Mouse (Mus musculus) liver, embryonic 15.5 days (tissue): ENCODE data around the gene Trim47. TPM values are rescaled to one million over a fixed set of nuclear protein-coding genes. Genes with fewer than 3 reads are reported as not detected.
A peak's percentile ranks its signal among the peaks of the same experiment; 100 is the strongest.
"Not testable (repeated sequence)": the region's sequence is repeated elsewhere in the genome, so short reads cannot be mapped to it uniquely, and the experiment has no call there.

Experiments used
- ATAC-seq: fragments of 200-750 bp; cut with Nextera tagmentation; 2 replicates; pipeline ENCODE4 v1.8.0; 2017; ENCODE audit warnings: moderate number of reproducible peaks, mild to moderate bottlenecking, moderate library complexity; ENCODE audit not compliant: insufficient read depth
- H3K27ac ChIP-seq: fragments of 300-500 bp; sonication (generic); replicated peaks from 2 replicates; pipeline ENCODE4 v1.5.1; 2015; ENCODE audit warnings: mild to moderate bottlenecking, inconsistent platforms
- H3K27me3 ChIP-seq: fragments of 300-500 bp; sonication (generic); 2 replicates; pipeline ENCODE4 v1.6.1; 2015; ENCODE audit warnings: mild to moderate bottlenecking, inconsistent platforms
- H3K36me3 ChIP-seq: fragments of 300-500 bp; sonication (generic); replicated peaks from 2 replicates; pipeline ENCODE4 v1.6.1; 2015; ENCODE audit warnings: moderate library complexity, mild to moderate bottlenecking, inconsistent platforms
- H3K4me1 ChIP-seq: fragments of 300-500 bp; sonication (generic); replicated peaks from 2 replicates; pipeline ENCODE4 v1.6.1; 2015; ENCODE audit warnings: inconsistent platforms
- H3K4me2 ChIP-seq: fragments of 300-500 bp; sonication (generic); 2 replicates; pipeline ENCODE4 v1.6.1; 2015; ENCODE audit warnings: moderate library complexity, mild to moderate bottlenecking, inconsistent platforms
- H3K4me3 ChIP-seq: fragments of 300-500 bp; sonication (generic); replicated peaks from 2 replicates; pipeline ENCODE4 v1.5.1; 2015; ENCODE audit warnings: mild to moderate bottlenecking, inconsistent platforms
- H3K9ac ChIP-seq: fragments of 300-500 bp; sonication (generic); 2 replicates; pipeline ENCODE4 v1.6.1; 2015; ENCODE audit warnings: moderate library complexity, mild to moderate bottlenecking, inconsistent platforms
- H3K9me3 ChIP-seq: fragments of 300-500 bp; sonication (generic); replicated peaks from 2 replicates; pipeline ENCODE4 v1.6.1; 2016; ENCODE audit warnings: inconsistent platforms
- WGBS: fragments of 180-500 bp; shearing (Covaris S2); methylation state at CpG from one replicate; pipeline ENCODE4 v1.1.7; 2015; ENCODE audit warnings: mixed read lengths; ENCODE audit not compliant: insufficient replicate concordance; 5-methylcytosine and 5-hydroxymethylcytosine counted together
- polyA plus RNA-seq: library from polyadenylated mRNA; unstranded; fragments of >200 nt; fragmentation: Nextera tagmentation; extraction: Ambion mirVana; gene quantifications from 2 replicates; pipeline ENCODE4 v1.2.1, GENCODE M21; 2015

The Trim47 gene
- polyA plus RNA-seq, 1 experiment from 2014 or later: 5.4 TPM

GRCm38 (mm10) chr11:116134171-116134570, 7.2 kb upstream of the Trim47 start:
- Histone ChIP-seq H3K4me1 (peaks cover 52% of the 10 kb centered on the region), H3K27ac (no peak overlapping the region), H3K27me3 (no peaks in the 10 kb centered on the region), H3K9me3 (no peaks in the 10 kb centered on the region), H3K4me2 (no peak overlapping the region), H3K9ac (no peak overlapping the region), H3K36me3 (peaks cover 33% of the 10 kb centered on the region; the same call in 1 of the 2 replicates), H3K4me3 (no peak overlapping the region)
- no peak for ATAC-seq
- 78% methylated on average over 10 of the region's 10 CpGs for WGBS

DNA sequence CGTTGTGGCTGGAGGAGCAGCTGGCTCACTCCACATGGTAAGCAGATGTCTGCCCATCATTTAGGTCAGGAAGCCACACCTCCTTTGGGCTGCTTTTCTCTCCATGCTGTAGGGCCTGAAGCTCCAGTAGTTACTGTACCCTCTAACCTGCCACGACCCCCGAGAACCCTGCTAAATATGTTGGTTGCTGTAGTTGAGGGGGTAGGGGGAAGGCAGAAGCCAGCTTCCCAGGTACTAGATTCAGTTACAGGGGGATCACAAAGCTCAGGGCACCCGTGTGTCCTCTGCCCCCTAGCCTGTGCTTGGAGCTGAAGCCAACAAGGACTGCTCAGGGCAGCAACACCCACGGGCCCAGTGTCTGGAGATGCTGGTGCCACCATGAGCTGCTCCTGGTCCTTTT, 6.5 kb upstream of the Trim47 start:
- WGBS: 62% methylated on average over 5 of the region's 5 CpGs
- no peak overlapping the region for H3K4me2 ChIP-seq
- no peak overlapping the region for H3K9ac ChIP-seq
- no peak overlapping the region for H3K4me3 ChIP-seq
- H3K9me3 ChIP-seq: no peaks in the 10 kb centered on the region
- H3K4me1 ChIP-seq: peaks cover 51% of the 10 kb centered on the region
- no peak for ATAC-seq
- H3K36me3 ChIP-seq: peaks cover 33% of the 10 kb centered on the region; the same call in 1 of the 2 replicates
- H3K27ac ChIP-seq: no peak overlapping the region
- no peaks in the 10 kb centered on the region for H3K27me3 ChIP-seq

DNA sequence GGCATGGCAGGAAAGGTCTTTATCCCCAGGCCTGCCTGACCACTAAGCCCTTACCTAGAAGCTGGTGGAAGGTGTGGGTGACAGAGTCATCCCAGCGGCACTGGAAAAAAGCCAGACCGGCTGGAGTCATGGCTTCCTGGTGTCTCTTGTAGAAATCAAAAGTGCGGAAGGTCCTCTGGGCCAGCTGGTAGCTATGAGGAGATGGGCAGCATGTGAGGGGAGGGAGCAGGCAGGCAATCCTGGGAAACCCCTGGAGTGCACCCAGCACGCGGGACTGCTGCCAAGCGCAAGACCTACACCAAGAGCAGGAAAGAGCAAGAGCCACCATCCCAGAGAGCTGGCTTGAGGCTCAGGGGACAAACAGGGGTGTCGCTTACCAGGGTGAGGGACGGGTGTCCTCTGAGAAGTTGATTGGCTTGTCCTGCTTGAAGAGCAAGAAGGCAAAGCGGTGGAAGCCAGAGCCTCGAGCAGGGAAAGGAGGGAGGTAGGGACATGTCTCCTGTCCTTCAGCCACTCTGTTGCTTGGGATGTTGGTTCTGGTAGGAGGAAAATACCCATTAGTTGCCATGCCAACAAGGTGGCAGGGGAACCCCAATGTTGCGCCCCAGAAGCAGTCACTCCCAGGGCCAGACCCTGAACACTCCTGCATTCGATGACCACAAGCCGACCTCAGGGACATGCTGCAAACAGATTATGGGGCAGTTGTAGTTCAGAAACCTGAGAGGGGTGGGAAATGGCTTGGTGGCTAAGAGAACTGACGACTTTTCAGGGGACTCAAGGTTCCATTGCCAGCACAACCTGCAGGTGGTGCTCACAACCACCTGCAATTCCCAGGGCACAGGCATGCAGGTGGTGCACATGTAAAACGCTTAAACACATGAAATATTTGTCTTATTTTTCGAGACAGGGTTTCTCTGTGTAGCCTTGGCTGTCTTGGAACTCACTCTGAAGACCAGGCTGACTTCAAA, 5.6 kb upstream of the Trim47 start:
- H3K4me2 ChIP-seq: no peak overlapping the region
- peaks cover 47% of the 10 kb centered on the region for H3K4me1 ChIP-seq
- H3K4me3 ChIP-seq: no peak overlapping the region
- ATAC-seq: no peak
- H3K27me3 ChIP-seq: no peaks in the 10 kb centered on the region
- no peaks in the 10 kb centered on the region for H3K9me3 ChIP-seq
- no peak overlapping the region for H3K27ac ChIP-seq
- 72% methylated on average over 16 of the region's 16 CpGs for WGBS
- no peak overlapping the region for H3K9ac ChIP-seq
- peaks cover 33% of the 10 kb centered on the region; the same call in 1 of the 2 replicates for H3K36me3 ChIP-seq

- peak overlapping the region; percentile 77 for H3K27ac ChIP-seq
- 73% methylated on average over 15 of the region's 15 CpGs for WGBS
- H3K4me2 ChIP-seq: peak overlapping the region; percentile 85
- no peaks in the 10 kb centered on the region for H3K9me3 ChIP-seq
- no peak for ATAC-seq
- H3K4me3 ChIP-seq: peak overlapping the region; percentile 63
- H3K9ac ChIP-seq: peak overlapping the region; percentile 56
- H3K27me3 ChIP-seq: no peaks in the 10 kb centered on the region
- peaks cover 35% of the 10 kb centered on the region for H3K36me3 ChIP-seq
- peaks cover 47% of the 10 kb centered on the region for H3K4me1 ChIP-seq
These were observed 4.5 kb upstream of the Trim47 start for GRCm38 (mm10) chr11:116131349-116132170.

- Histone ChIP-seq H3K27me3 (no peaks in the 10 kb centered on the region), H3K4me1 (peaks cover 44% of the 10 kb centered on the region), H3K9me3 (no peaks in the 10 kb centered on the region), H3K4me3 (peak within 1 kb of the TSS; percentile 63), H3K9ac (peak within 1 kb of the TSS; percentile 56), H3K27ac (peak within 1 kb of the TSS; percentile 77), H3K36me3 (peaks cover 44% of the 10 kb centered on the region), H3K4me2 (peak within 1 kb of the TSS; percentile 85)
- WGBS: under 1% methylated on average over 69 of the region's 69 CpGs
- ATAC-seq: peak; percentile 73
These were observed 3.6 kb upstream of the Trim47 start, which contains the start of gene Trim65 for GRCm38 (mm10) chr11:116130488-116131205. Gene Trim65 (minus strand): TSS chr11:116131128.

DNA sequence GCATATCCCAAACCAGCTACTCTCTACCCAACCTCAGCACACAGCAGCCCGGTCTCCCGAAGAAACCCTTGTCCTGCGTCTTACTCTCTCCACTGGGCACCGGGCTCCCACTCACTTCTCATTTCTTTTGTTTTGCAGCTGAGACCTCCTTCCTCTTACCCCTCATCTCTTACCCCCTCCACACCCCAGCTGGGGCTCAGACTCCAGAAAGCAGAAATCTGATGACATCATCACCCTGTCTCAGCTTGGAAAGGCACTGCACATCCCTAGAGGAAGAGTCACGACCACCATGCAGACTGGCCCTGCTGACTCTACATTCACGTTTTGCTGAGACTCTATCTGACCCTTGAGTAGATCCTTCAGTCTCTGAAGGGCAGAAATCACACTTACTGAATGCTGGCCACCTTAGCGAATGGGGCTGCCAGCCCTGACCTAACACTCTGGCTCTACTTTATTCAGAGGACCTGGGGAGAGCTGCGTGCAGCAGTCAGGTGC, 3.0 kb upstream of the Trim47 start:
- no peaks in the 10 kb centered on the region for H3K27me3 ChIP-seq
- peak overlapping the region; percentile 77; the same call in 1 of the 2 replicates for H3K27ac ChIP-seq
- no peaks in the 10 kb centered on the region for H3K9me3 ChIP-seq
- peaks cover 44% of the 10 kb centered on the region for H3K4me1 ChIP-seq
- WGBS: 18% methylated on average over 8 of the region's 8 CpGs
- peak overlapping the region; percentile 85 for H3K4me2 ChIP-seq
- peak overlapping the region; percentile 56 for H3K9ac ChIP-seq
- H3K36me3 ChIP-seq: peaks cover 46% of the 10 kb centered on the region
- ATAC-seq: no peak
- H3K4me3 ChIP-seq: peak overlapping the region; percentile 63

GRCm38 (mm10) chr11:116129091-116129790, 2.2 kb upstream of the Trim47 start:
- no peaks in the 10 kb centered on the region for H3K9me3 ChIP-seq
- no peak overlapping the region for H3K27ac ChIP-seq
- peaks cover 38% of the 10 kb centered on the region for H3K36me3 ChIP-seq
- no peaks in the 10 kb centered on the region for H3K27me3 ChIP-seq
- no peak overlapping the region for H3K4me3 ChIP-seq
- ATAC-seq: no peak
- peaks cover 44% of the 10 kb centered on the region for H3K4me1 ChIP-seq
- 71% methylated on average over 9 of the region's 9 CpGs for WGBS
- peak overlapping the region; percentile 85 for H3K4me2 ChIP-seq
- H3K9ac ChIP-seq: no peak overlapping the region

GRCm38 (mm10) chr11:116127986-116128385, 976 bp upstream of the Trim47 start:
- H3K36me3 ChIP-seq: peaks cover 29% of the 10 kb centered on the region
- no peak overlapping the region for H3K9ac ChIP-seq
- H3K27ac ChIP-seq: no peak overlapping the region
- WGBS: 72% methylated on average over 9 of the region's 9 CpGs
- H3K4me3 ChIP-seq: no peak overlapping the region
- peaks cover 44% of the 10 kb centered on the region for H3K4me1 ChIP-seq
- no peak for ATAC-seq
- H3K9me3 ChIP-seq: no peaks in the 10 kb centered on the region
- H3K27me3 ChIP-seq: no peaks in the 10 kb centered on the region
- H3K4me2 ChIP-seq: no peak overlapping the region

DNA sequence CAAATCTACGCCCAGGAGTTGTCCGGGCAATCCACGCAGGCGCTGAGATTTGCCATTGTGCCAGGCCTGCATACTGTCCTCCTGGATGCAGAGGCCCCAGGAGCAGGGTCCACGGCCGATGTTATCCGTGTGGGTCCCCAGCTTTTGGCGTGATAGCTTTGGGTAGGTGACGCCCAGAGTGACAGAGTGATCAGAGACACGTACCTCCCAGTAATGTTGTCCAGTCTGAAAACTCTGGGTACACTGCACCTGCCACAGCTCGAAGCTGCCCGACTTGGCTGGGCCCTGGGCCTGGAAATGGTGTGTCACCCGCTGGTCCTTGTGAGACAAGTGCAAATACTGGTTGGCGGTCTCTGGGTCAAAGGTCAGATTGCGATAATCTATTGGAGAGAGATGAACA, 749 bp downstream of the Trim47 start:
- Histone ChIP-seq H3K27me3 (no peaks in the 10 kb centered on the region), H3K9me3 (no peaks in the 10 kb centered on the region), H3K27ac (no peak overlapping the region), H3K4me1 (peaks cover 44% of the 10 kb centered on the region), H3K9ac (no peak overlapping the region), H3K36me3 (peaks cover 25% of the 10 kb centered on the region), H3K4me3 (no peak overlapping the region), H3K4me2 (no peak overlapping the region)
- 80% methylated on average over 15 of the region's 15 CpGs for WGBS
- no peak for ATAC-seq

- 78% methylated on average over 8 of the region's 8 CpGs for WGBS
- H3K4me3 ChIP-seq, H3K27me3 ChIP-seq, H3K9ac ChIP-seq, H3K9me3 ChIP-seq, ATAC-seq, H3K4me2 ChIP-seq: not testable (repeated sequence)
- H3K27ac ChIP-seq: 0 out of 2 replicates have a peak overlapping the region, but pooled peaks have one; percentile 34
- H3K4me1 ChIP-seq: peaks cover 12% of the 10 kb centered on the region
- peaks cover 25% of the 10 kb centered on the region for H3K36me3 ChIP-seq
These were observed 5.2 kb downstream of the Trim47 start for GRCm38 (mm10) chr11:116121731-116122245.
